Mouse (Mus musculus) thymus, adult 18-20 months (tissue): ENCODE data around the gene Ern2.

ENCODE experiments used
- DNase-seq, 2 experiments: peaks; one replicate each; pipeline ENCODE4 v3.0.0; 2022; ENCODE audit warnings: mixed read lengths in 2 of 2

Ern2 gene

DNA sequence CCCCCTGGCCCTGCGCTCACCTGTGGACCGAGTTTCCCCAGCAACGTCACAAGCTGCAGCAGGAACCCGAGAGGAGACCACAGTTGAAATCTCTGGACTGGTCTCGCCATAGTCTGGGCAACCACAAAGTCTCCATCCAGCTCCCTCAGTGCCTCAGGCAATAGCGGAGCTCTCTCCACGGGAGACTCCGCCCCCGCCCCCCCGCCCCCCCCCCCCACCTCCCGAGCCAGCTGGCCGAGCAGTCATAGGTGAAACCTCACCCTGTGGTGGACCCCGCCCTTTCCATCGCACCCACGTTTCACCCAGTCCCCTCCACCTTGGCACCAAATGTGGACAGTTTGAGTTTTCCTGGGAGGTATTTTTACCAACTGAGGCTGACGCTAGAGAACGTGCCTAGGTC, at the start of gene Ern2:
Gene Ern2 (minus strand): TSS at position 165 of the 400 bp plus-strand sequence.
- DNase-seq = no peak

GRCm38 (mm10) chr7:122230866-122231265, 44.9 kb upstream of the Ern2 start:
- DNase-seq = no peak

- no peak for DNase-seq
Observed at GRCm38 (mm10) chr7:122229916-122230315, 43.9 kb upstream of the Ern2 start.

DNA sequence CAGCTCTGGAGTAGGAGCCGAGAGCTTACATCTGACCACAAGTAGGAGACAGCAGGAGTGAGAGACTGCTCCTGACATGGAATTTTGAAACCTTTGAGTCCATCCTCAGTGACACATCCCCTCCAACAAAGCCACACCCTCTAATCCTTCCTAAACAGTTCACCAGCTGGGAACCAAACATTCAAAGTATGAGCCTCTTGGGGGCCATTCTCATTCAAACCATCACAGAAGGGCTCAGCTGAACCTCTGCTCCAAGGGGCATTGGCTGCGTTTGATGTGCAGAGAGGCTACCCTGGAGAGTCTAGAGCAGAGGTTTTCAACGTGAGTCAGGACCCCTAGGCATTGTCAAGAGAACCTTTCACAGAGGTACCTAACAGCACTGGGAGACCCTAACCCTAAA, 43.3 kb upstream of the Ern2 start:
- DNase-seq = no peak

DNA sequence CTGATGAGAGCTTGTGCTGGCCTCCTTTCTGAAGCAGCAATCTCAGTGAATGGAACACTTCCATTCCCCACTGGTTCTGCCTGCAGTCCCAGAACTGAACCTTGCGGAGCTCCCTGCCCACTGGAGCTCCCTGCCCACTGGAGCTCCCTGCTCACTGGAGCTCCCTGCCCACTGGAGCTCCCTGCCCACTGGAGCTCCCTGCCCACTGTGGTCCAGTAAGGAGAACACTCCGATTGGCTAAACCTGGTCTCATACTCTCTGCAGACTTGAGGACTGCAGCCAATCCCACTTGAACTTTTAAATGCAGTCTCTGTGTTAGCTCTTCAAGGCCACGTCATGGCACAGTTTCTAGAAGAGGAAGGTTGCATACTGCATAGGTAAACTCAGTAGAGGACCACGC, 40.7 kb upstream of the Ern2 start:
- DNase-seq = no peak

DNA sequence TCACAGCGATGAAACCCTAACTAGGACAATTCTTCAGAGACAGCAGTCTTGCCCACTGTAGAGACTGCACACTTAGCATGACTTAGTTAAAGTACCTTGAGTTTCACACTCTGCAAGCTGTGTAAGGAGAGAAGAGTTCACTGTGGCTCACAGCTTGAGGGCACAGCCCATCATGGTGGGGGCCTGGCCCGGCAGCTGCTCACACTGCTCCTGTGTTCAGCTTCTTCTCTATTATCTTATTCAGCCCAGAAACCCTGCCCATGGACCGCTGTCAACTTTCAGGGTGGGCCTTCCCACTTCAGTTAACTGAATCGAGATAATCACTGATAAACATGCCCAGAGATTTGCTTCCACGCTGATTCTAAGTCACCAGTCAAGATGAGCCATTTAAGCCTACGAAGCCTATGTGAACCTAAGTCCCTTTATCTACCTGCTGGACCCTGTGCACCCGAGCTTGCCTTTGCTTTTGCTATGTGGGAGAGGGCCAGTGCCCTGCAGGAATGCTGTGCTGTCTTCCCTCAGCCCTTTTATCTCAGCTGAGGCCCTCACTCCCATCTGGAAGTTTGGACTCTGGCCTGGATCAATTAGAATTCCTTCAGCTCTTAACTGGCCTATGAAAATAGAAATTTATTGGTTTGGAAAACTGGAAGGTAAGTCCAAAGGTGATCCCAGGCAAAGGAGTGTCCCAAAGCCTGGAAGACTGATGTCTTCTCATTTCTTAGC, 40.2 kb upstream of the Ern2 start:
- no peak for DNase-seq

DNA sequence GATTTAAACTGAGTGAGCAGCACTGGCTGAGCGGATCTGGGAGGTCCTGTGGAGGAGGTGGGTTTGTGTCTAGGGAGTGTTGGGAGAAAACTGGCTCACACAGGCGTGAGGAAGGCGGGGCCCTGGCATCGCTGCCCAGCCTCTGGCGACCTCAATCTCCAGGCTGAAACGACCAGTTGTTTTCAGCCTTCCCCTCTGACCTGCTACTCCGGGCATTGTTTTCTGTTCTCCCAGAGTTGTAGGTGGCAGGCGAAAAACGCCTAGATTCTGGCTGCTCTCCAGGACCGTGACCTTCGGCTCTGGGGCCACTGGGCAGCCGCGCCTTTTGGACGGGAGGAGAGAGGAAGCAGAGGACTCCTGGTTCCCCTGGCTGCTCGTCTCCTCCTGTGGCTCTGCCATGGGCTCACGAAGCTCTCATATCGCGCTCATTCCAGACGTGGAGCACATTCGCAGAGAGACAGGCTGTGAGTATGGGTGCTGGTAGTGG, 33.4 kb upstream of the Ern2 start, which contains the start of gene Chp2:
Gene Chp2 (plus strand): TSS at position 182 of the 487 bp plus-strand sequence.
- DNase-seq = no peak

- no peak for DNase-seq
Observed at GRCm38 (mm10) chr7:122208276-122209021, 22.4 kb upstream of the Ern2 start.

- DNase-seq = no peak
Observed at GRCm38 (mm10) chr7:122206121-122206520, 20.1 kb upstream of the Ern2 start.

DNA sequence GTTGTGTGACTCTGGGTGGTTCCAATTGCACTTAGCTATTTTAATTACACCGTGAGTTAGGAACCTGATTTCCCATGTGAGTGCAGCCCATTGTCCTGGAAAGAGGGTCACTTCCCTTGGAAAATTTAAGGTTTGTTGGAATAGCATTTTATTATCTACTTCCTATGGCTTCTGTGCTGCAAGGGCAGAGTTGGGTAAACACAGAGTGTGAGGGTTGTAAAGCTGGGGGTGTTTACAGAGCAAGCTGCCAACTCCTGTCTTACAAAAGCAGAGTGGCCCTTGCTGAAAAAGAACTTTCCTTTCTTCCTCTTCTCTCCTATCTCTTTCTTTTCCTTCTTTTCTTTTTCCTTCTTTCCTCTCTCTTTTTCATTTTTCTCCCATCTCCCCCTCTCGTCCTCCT, 17.9 kb upstream of the Ern2 start:
- no peak for DNase-seq

DNA sequence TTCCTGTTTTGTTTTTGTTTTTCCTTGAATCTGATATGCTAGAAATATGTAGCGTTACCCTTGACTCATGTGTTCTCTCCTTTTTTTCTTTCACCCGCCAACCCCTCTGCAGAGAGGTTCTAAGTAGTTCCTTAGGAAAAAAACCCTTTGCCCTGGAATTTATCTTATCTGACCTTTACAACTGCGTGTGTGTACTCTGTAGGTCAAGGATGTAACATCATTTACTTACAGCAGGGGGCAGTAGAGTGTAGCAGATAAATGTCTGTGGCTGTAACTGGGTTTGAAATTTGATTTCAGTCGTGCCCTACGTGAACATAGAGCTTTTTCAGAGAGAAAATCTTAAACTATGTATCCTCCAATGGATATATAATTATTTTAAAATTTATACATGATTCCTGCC, 13.3 kb upstream of the Ern2 start:
- DNase-seq = no peak

DNA sequence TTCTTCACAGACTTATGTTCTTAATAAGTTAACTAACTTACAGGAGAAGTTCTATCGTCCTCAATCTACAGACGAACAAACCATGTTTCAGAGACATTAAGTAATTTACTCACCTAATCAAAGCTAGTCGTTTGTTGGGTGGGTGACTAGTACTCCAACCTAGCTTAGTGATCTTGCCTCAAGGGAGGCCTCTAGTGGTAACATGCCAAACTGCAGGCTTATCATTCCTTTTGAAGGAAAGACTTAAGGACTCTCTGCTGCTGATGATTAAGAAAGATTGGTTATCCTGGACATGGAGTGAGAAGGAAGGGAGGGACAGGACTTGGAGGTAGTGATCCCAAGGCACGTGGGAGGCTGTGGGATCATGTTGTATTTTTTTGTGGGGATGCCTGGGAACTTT, 11.3 kb upstream of the Ern2 start:
- DNase-seq = peak in 1 of 2 experiments; percentile 11

- no peak for DNase-seq
Observed at GRCm38 (mm10) chr7:122196771-122197170, 10.8 kb upstream of the Ern2 start.

- no peak for DNase-seq
Observed at GRCm38 (mm10) chr7:122193919-122194318, 7.9 kb upstream of the Ern2 start.

- DNase-seq = no peak
Observed at GRCm38 (mm10) chr7:122191097-122191496, 5.1 kb upstream of the Ern2 start.

DNA sequence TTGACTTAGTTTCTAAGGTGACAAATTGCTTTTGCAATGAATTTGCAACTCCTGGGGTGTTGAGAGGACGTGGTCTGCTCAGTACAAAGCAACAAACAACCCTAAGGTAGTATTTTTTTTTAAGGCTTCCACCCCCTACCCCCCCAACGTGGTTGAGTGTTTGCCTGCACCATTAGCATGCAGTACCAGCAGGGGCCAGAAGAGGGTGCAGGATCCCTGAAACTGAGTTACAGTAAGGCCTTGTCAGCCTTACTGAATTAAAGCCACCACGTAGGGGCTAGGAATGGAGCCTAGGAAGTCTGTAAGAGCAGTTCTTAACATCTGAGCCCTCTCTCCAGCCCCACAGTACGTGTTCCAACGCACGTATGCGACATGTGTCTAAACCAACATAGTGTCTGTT, 3.5 kb upstream of the Ern2 start:
- DNase-seq = no peak

DNA sequence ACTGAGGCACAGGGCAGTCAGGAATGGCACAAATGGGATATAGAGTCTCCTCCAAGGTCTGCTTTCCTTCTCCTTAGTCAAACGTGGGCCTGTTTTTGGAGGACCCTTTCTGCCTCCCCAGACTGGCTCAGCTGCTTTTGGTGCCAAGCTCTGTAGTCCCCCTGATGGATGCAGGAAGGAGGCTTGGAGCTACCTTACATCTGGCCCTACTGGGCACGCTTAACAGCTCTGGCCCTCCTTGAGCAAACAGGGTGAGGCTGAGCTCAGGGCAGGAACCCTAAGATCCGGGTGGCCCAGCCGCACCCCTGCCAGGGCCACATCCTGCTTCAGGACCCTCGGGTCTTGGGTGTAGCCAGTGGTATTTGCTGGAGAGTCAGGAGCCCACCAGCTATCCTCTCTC, 1.4 kb downstream of the Ern2 start:
- no peak for DNase-seq

GRCm38 (mm10) chr7:122180720-122181119, 5.3 kb downstream of the Ern2 start:
- DNase-seq = no peak

GRCm38 (mm10) chr7:122171613-122172012, 14.4 kb downstream of the Ern2 start:
- no peak for DNase-seq

DNA sequence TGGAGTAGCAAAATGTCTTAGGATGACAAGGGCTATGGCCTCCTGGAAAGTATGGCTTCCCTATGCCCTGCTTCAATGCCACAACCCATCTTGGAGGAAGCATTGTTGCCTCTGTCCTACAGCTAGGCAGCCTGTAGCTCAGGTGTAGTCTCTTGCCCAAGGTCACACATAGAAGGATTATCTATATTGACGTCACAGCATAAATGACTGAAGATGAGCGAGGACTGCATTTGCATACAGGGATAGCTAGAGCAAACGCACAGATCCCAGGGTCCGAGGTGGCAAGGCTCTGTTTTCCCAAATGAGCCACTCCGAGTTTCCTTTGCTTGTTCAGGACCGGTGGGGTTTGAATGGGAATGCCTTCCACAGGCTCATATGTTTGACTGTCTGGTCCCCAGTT, 15.3 kb downstream of the Ern2 start:
- no peak for DNase-seq

DNA sequence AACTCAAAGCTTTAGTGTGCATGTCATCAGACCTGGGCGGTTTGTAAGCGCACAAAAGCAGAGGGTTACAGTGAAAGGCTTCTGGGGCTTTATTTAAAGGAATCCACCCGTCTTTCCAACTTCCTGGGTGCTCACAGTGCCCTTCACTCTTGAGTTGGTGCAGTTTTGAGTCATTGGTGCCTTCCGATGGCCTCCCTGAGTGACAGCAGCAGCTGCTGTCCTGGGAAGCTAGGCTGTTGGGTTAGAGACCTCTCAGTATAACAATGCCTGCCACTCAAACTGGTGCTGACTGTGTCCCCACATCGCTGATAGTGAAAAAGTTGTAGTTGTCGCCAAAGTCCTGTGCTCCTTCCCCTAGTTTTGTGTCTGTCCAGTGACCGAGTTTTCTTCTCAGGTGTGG, 18.8 kb downstream of the Ern2 start:
- no peak for DNase-seq

- DNase-seq = no peak
Observed at GRCm38 (mm10) chr7:122163766-122164165, 22.2 kb downstream of the Ern2 start.

- peak in 1 of 2 experiments; percentile 12 for DNase-seq
Observed at GRCm38 (mm10) chr7:122160037-122160436, 26.0 kb downstream of the Ern2 start.
